Mouse (Mus musculus): ENCODE data around the gene Rab8b.
"Not testable (repeated sequence)": the region's sequence is repeated elsewhere in the genome, so short reads cannot be mapped to it uniquely, and the experiment has no call there.

Rab8b gene

DNA sequence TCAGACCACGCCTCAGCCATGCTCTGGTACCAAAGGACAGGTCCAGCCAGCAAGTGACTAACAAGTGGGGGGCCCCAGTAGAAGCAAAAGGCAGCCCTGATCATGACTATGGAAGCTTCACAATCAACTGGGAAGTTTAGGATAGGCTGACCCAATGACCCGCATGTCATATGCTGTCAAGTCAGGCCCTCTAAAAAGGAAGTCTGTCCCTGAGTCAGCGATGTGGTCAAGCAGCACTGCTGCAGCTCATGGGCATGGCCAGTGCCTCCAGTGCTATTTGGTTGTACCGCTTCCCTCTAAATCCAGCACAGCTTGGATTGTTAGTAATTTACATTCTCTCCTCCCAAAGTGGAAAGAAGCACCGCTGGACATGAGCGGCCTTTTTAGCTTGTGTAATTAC lies 32.7 kb downstream of the Rab8b start:
- in situ Hi-C loops (cut with MboI): no loop called here

DNA sequence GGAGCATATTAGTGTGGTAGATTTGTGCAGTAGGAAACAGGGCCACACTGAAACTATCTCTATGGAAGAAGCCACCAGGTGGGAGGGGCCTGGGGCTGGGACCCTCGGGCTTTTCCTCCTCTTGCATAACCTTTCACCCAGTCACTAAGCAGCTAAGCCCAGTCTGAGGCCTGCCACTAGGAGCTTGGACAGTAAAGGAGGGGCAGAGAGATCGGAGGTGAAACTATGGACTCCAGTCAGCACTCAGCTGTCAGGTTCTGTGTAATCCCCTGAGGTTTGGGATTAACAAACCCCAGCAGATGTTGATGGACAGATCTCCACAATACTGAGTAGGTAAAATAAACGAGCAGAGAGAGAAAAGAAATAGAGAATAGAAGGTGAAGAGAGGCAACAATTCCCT lies 33.1 kb downstream of the Rab8b start:
- in situ Hi-C loops (cut with MboI): no loop called here

DNA sequence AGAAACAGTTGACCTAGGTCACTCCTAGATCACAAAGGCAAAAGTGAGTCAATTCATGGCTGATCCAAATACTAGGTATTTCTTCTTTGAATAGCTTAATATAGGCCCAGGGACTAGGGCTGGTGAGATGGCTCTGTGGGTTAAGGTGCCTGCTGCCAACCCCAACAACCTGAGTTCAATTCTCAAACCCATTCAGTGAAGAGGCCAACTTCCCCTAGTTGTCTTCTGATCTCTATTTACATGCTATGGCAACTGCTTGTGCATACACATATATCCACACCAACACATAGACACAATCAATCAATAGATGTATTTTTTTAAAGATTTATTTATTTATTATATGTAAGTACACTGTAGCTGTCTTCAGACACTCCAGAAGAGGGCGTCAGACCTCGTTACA lies 34.9 kb downstream of the Rab8b start:
- in situ Hi-C loops (cut with MboI): no loop called here

DNA sequence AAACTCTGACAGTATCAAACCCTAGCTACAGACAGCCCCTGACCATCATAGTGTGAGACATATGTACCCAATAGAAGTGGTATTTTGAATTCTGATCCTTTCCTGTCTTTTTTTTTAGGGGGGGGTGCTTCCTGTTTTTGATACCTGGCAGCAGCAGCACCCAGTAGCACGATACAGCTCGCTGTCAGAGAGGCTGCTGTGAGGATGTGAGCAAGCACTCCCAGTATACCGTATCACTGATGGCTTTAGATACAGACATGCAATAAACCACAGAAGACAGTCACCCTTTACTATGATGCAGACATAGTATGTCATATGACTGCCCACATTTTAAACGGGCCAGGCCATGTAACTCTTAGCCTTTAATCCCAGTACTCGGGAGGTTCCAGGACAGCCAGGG lies 36.0 kb downstream of the Rab8b start:
- in situ Hi-C loops (cut with MboI): no loop called here

DNA sequence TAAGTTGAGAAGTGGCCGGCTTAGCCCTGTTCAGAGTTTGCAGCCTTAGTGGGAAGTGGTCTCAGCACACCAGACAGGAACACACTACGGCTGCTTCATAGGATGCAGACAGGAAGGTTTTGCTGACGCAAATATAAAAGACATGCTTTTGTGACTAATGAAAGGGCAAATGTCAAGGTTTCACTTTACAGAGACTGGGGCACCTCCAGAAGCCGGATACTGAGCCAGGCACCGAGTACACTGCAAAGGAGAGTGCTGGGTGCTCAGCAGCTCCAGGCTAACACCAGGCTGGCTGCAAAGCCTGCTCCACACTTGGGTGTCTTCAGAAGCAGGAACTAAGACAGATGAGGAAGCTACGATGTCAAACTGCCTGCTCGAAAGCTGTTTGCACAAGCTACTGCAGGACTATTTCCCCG lies 37.1 kb downstream of the Rab8b start:
- in situ Hi-C loops (cut with MboI): no loop called here

DNA sequence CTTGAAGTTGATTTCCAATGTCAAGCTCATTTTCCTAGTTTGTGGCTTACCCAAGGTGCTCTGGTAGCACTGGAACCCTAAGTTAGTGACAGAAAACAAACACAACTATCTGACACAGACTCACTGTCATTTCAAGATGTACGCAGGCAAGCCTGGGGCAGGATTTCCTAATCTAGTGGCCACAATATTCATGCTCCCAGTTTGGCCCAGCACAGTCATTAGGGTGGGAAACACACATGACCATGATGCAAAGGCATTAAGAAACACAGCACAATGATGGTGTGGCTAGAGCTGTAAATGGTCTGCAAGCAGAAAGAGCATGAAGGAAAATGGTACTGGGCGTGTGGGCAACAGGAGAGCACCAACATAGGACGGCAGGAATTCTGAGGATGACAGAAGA lies 37.6 kb downstream of the Rab8b start:
- in situ Hi-C loops (cut with MboI): no loop called here

DNA sequence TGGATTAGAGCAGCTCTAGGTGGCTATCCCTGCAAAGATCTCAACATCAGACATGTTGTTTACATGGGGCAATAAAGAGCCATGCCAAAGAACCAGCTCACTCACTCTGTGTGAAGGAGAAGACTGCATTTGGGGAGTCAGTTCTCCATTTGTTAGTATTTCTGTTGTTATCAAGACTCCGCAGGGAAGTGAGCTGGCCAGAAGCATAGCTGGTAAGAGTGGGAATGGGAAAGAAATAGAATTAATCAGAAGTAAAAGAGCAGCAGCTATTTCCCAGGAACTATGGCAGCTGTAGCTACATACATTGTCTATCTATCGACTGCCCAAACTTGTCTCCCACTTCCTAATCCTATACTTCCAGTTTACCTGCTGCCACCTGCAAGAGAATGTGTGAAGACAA lies 38.7 kb downstream of the Rab8b start:
- in situ Hi-C loops (cut with MboI): no loop called here

DNA sequence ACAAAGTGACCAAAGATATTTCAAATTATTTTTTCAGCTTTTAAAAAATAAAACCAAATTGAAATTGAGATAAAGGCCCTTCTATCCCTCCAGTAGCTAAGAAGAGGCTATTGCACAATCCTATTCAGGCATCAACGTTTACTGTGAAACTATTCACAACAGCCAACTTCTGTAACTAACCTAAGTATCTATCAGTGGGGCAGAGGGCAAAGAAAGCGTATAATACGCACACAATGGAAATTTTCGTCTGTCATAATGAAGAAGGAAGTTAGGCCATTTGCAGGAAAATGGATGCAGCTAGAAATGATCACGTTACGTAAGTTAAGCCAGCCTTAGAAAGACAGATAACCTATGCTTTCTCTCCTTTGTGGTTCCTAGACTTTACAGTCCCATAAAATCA lies 40.0 kb downstream of the Rab8b start:
- in situ Hi-C loops (cut with MboI): no loop called here

DNA sequence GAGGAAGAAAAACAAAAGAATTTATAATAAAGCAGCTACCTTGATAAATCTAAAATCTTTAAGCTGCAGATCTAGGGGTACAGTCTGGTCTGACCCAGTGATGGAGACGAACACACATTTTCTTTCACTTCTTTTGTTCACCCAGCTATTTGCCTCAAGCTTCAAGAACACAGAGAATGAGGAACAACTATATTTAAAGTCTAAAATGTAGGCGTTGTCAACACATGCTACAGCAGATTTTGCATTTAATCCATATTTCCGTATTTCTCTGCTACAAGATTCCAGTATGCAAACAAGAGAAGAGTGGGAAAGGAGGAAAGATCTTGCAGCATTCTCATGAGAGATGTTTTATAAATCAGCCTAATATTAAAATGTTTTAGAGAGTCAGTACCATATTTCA lies 40.6 kb downstream of the Rab8b start:
- in situ Hi-C loops (cut with MboI): no loop called here

DNA sequence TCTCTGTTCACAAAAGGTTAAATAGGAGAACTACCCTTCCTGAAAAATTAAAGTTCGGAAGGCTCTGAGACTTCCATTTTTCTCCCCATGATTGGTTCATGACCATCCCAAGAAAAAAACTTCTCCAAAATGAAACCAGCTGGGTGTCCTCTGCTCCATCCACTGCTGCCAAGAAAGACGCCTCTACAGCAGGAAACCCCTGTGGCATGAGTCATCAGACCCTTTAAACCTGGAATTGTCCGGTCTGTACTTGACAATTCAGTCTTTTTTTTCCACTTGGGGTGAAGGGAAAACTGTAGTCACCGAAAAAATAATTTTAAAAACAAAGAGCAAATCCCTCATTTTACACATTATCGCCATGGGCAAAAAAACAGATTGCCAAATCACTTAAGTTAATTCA lies 42.9 kb downstream of the Rab8b start:
- in situ Hi-C loops (cut with MboI): no loop called here

DNA sequence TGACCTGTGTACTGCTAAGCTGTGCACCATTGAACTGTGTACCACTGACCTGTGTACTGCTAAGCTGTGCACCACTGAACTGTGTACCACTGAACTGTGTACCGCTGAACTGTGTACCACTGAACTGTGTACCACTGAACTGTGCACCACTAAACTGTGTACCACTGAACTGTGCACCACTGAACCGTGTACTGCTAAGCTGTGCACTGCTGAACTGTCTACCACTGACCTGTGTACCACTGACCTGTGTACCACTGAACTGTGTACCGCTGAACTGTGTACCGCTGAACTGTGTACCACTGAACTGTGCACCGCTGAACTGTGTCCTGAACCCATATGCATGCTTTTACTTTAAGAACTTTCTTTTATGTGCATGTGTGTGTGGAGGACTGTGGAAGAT lies 45.2 kb downstream of the Rab8b start:
- in situ Hi-C loops (cut with MboI): no loop called here

DNA sequence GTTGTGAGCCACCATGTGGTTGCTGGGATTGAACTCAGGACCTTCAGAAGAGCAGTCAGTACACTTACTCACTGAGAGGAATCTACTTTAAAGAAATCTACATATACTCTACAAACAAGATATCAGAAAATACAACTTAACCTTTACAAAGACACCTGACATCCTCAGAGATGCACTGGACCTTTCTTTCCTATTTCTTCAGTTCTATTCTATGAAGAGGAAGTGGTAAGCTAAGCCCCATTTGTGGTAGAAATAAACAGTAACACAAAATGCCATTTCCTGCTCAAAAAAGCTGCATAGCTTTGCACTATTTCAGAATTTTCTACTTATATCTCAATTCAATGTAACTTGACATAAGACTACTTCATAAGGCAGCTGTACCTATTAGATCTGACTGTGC lies 46.0 kb downstream of the Rab8b start:
- in situ Hi-C loops (cut with MboI): no loop called here

DNA sequence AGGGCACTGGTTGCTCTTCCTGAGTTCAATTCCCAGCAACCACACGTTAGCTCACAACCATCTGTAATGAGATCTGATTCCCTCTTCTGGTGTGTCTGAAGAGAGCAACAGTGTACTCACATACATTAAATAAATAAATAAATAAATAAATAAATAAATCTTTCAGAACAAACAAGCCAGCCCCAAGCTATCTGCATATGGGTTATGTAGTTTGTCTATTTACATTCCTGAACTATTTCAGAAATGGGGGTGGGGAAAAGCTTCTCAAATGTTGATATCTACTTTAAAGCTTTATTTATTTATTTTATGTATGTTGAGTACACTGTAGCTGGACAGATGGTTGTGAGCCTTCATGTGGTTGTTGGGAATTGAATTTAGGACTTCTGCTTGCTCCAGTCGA lies 46.5 kb downstream of the Rab8b start:
- in situ Hi-C loops (cut with MboI): not testable (repeated sequence)

DNA sequence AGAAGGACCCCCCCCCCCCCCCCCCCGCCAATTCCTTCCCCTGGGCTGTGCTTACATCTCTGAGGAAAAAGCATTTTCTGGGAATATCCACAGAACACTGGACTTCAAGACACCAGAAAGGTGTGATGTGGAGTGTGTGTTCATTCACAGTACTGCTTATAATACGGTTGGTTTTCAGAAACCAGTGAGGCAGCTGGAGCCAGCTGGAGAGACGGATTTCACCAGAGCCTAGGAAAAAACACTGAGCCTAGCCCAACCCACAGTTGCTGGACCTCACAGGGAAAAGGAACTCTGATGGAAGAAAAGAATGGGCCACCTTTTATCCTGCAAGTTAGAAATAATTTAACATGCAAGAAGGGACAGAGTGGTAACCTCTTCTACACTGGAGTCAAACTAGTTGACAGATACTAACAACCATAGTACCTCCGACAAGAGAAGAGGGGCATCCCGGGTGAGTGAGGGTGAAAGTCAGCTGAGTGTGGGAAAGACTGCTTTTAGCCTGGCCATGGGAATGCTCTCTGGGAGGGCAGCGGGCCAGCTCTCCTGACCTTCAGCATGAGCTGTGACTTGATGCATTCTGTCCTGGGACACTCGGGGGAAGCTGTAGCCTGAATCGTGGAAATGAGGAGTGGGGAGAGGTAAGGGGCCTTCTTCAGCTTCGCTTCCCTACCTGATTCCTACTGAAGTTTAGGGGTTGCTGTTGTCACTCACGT lies 47.3 kb downstream of the Rab8b start:
- in situ Hi-C loops (cut with MboI): no loop called here

DNA sequence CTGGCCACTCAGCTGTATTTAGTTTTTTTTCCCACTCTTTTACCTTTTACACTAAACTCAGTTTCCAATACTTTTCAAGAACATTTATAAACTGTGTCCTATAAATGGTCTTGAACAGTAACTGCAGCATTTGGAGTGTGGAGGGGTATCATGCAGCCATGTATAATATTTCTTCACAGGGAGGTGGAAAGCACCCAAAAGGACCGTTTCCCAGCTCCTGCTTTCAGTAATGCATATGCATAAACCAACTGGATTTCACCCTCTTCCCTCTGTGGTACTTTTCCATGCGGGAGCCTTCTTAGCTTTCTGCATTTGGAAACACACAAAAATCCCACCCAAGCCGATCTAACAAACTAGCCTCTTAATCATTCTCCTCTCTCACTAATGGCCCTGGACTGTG lies 54.8 kb downstream of the Rab8b start:
- in situ Hi-C loops (cut with MboI): no loop called here

DNA sequence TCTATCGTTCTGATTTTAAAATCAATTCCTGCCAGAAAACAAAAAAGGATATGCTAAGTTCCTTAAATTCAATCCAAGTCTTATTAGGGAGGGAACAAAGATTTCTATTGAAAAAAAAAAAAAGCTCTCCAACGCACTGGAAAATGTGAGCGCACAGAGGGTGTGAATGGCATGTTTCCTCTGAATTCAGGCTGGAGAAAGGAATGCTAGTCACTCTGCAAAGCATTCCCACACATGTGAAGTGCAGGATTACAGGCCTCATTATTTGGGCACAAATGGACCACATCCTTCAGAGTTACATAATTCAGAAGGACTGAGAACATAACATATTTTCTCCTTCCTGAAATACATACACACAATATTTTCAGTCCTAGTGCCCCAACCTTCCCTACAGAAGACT lies 56.0 kb downstream of the Rab8b start:
- in situ Hi-C loops (cut with MboI): no loop called here

DNA sequence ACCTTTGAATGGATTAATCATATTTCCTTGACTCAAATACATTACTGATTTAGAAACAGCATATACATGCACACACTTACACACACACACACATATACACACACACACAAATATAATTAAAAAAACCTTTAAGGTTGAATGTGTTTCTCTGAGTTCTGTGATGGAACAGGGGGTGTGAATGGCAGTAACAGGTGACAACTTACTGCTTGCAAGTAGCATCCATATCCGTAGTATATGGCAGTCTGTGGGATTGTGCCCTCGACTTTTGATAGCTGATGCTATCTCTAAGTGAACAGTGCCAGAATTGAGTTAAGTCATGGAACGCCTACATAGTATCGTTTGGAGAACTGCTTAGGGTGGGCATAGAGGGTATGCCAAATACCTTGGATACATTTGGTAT lies 57.3 kb downstream of the Rab8b start:
- in situ Hi-C loops (cut with MboI): no loop called here

DNA sequence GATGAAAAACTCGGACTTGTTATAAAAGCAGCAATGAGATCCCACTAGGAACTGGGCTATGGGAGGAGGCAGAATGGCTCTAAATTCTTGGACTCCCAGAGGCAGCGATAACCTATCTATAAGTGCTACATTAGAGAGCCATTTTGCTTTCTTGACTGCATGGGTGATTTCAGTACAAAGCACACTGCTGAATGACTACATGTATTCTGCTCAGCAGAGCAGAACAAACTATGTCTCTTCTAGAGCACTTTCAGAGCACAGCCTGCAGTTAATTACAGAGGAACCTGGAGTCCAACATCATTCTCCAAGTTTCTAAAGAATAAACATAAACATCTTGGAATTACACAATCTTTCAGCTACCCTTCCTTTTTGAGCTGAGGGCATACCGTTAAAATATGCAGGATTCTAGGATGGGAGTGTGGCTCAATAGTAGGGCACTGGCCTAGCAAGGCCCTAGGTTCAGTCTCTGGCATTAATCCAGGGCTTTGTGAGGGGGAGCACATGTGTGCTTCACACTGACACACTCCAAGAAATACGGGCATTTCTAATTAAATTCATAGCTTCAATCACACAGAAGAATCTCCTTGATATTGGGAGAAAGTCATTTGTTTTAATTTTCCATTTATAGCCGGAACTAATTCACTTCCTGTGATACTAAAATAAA lies 58.3 kb downstream of the Rab8b start:
- in situ Hi-C loops (cut with MboI): no loop called here

DNA sequence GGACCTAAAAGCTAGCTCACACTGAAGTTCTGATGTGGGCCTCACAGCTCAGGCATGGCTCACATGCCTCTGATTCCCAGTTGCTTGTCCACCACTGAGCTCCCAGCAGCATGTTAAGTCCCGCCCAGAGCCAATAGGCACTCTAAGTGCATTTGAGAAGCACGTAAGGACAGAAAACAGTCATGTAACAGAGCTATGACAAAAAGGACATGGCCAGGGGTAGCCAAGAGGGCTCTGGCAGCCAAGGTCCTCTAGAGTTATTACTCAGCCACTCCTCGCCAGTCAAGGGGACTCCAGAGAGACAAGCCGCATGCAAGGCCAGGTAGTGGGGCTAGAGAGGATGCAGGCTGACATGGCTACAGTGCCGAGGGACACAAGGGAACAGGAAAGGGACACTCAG lies 60.0 kb downstream of the Rab8b start:
- in situ Hi-C loops (cut with MboI): no loop called here

DNA sequence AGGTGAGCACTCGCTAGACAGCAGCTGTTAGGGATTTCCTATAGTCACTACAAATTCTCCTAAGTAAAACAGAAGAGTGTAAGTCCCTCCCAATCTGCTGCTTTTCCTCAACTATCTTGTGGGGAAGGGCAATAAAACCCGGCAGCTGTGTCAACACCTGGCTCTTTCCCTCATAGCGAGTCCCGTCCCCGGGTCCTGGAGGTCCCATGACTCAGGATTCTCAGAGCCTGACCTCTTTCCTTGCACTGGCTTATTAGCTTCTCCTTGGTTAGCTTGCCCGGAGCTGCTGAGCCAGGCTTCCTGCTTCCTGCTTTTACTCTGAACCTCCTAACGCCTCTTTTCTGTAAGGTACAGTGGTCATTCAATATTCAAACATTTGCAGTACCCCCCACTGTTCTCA lies 63.6 kb downstream of the Rab8b start:
- in situ Hi-C loops (cut with MboI): no loop called here

DNA sequence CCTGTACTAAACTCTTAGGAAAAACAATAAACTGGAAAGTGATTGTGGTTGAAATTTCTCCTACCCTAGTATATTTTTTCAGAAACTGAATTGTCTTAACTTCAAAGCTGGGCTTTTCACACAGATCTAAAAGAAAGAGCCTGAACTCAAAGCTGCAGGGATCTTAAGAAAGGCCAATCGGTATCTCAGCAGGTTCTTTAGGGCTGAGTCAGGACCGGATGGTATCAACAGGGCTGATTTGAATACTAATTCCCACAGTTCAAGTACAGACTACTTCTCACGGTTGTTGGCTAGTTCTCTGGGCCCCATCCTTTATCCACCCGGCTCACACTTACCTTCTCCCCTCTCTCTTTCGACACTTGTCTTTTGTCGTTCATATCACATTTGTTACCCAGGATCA lies 66.9 kb downstream of the Rab8b start:
- in situ Hi-C loops (cut with MboI): no loop called here

DNA sequence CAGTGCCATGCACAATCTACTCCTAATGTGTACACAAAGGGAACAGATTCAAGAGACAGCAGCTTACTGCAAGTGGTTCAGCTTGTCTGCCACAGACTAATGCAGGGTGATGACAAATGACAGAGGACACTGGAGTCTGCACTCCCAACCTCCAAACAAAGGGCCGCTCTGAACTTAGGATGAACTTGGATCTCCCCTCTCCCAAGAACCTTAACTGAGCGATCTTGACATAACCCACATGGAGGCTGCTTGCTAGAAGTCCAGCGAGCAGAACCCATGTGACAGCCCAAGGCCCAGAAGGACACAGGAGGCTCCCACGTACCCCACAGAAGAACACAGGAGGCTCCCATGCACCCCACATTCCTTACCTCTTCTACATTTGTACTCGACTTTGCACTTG lies 68.5 kb downstream of the Rab8b start:
- in situ Hi-C loops (cut with MboI): no loop called here

DNA sequence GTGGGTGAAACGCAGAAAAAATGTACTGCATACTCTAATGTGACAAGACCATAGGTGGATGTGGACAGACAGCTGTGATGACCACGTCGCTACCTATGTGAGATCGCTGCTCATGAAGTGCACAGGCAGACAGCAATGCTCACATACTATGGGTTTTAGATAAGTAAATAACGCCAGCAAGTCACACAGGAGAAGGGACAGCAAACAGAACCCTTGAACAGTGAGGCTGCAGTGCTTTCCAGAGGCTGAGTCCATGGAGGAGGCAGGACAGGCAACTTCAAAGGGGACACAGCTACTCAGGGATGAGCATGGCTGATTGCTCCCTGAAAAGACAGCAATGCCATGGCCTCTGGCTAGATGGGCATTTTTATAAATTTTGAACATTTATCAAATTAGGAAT lies 72.7 kb downstream of the Rab8b start:
- in situ Hi-C loops (cut with MboI): no loop called here

DNA sequence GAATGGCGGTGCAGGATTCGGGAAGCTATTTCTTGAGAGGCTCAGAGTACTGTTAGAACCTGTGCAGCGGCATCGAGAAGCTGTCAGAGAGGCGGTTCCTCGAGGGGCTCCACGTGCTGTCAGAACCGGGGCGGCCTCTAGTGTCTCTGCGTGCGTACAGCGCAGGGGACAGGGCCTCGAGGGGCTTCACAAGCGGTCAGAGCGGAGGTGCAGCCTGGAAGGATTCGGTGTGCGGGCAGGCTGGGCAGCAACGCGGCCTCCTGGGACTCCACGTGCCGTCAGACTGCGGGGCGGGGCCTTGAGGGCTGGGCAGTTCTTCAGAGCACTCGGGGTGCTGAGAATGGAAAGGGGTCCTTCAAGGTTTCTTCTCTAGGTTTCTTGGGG lies 84.4 kb downstream of the Rab8b start:
- in situ Hi-C loops (cut with MboI): no loop called here

Measured in mature B cell (primary cell).